Mouse (Mus musculus) hindbrain, embryonic 10.5 days (tissue): ENCODE data around the gene Olfr659. TPM values are rescaled to one million over a fixed set of nuclear protein-coding genes. Genes with fewer than 3 reads are reported as not detected.

ENCODE experiments used
- DNase-seq: peaks from one replicate; pipeline ENCODE4 v3.0.0-alpha.2; 2017; ENCODE audit warnings: low spot score
- H3K27ac ChIP-seq: fragments of 300-500 bp; sonication (generic); 2 replicates; pipeline ENCODE4 v1.5.1; 2016; ENCODE audit warnings: mild to moderate bottlenecking, moderate library complexity
- H3K27me3 ChIP-seq: fragments of 300-500 bp; sonication (generic); 2 replicates; pipeline ENCODE4 v1.6.1; 2016; ENCODE audit warnings: mild to moderate bottlenecking; ENCODE audit not compliant: poor library complexity, insufficient read depth, severe bottlenecking
- H3K36me3 ChIP-seq: fragments of 300-500 bp; sonication (generic); 2 replicates; pipeline ENCODE4 v1.6.1; 2016; ENCODE audit warnings: mild to moderate bottlenecking, moderate library complexity
- H3K4me1 ChIP-seq: fragments of 300-500 bp; sonication (generic); replicated peaks from 2 replicates; pipeline ENCODE4 v1.6.1; 2016; ENCODE audit warnings: mild to moderate bottlenecking
- H3K4me3 ChIP-seq: fragments of 300-500 bp; sonication (generic); 2 replicates; pipeline ENCODE4 v1.5.1; 2016; ENCODE audit warnings: mild to moderate bottlenecking, moderate library complexity
- H3K9me3 ChIP-seq: fragments of 300-500 bp; sonication (generic); 2 replicates; pipeline ENCODE4 v1.6.1; 2016; ENCODE audit warnings: mild to moderate bottlenecking, moderate library complexity
- WGBS: fragments of 180-500 bp; shearing (Covaris S2); methylation state at CpG from one replicate; pipeline ENCODE4 v1.1.7; 2016; 5-methylcytosine and 5-hydroxymethylcytosine counted together
- polyA plus RNA-seq: library from polyadenylated mRNA; unstranded; fragments of >200 nt; fragmentation: Nextera tagmentation; extraction: Ambion mirVana; gene quantifications from 2 replicates; pipeline ENCODE4 v1.2.1, GENCODE M21; 2016

Olfr659 gene
- polyA plus RNA-seq = not detected in 2 replicates

GRCm38 (mm10) chr7:104666453-104666852 lies at the start of gene Olfr659:
Olfr659 (plus strand) TSS chr7:104666753.
- 91% methylated on average over 3 of the region's 3 CpGs for WGBS
- Histone ChIP-seq H3K9me3 (no peaks in the 10 kb centered on the region), H3K27me3 (no peaks in the 10 kb centered on the region), H3K27ac (no peak within 1 kb of the TSS), H3K4me3 (no peak within 1 kb of the TSS), H3K4me1 (no peaks in the 10 kb centered on the region), H3K36me3 (no peaks in the 10 kb centered on the region)
- no peak for DNase-seq

DNA sequence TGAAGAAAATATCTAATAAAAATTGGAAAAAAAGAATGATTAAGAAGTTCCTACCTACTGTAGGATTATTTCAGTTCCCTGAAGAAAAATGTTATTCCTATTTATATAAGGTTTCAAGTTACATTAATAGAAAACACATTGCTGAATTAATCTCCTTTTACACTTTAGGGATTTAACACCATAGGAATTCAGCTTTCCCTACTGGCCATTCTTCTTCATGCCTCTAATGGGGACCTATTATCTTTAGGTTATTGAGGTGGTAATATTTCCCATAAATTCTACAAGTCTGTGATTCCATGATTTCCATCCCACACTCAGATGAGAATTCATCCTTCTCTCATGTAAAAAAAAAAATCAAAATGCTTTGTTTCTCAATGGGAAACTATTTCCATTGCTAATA lies 42.1 kb upstream of the Olfr659 start, which contains the start of gene Olfr657:
Gene Olfr657 (plus strand): TSS at position 301 of the 400 bp plus-strand sequence.
- no peaks in the 10 kb centered on the region for H3K36me3 ChIP-seq
- H3K27ac ChIP-seq = no peak within 1 kb of the TSS
- no peaks in the 10 kb centered on the region for H3K27me3 ChIP-seq
- H3K9me3 ChIP-seq = no peaks in the 10 kb centered on the region
- DNase-seq = no peak
- H3K4me1 ChIP-seq = no peaks in the 10 kb centered on the region
- no peak within 1 kb of the TSS for H3K4me3 ChIP-seq

- peak; percentile 66 for DNase-seq
- H3K36me3 ChIP-seq = no peaks in the 10 kb centered on the region
- H3K9me3 ChIP-seq = no peaks in the 10 kb centered on the region
- 21% methylated on average over 22 of the region's 22 CpGs for whole genome bisulfite sequencing
- H3K4me1 ChIP-seq = no peaks in the 10 kb centered on the region; the same call in 1 of the 2 replicates
- peak within 1 kb of the TSS; percentile 35; the same call in 1 of the 2 replicates for H3K27ac ChIP-seq
- H3K4me3 ChIP-seq = peak within 1 kb of the TSS; percentile 47
- H3K27me3 ChIP-seq = no peaks in the 10 kb centered on the region
Observed at GRCm38 (mm10) chr7:104646841-104647482, 19.6 kb upstream of the Olfr659 start, which contains the start of gene Olfr658. Olfr658 (minus strand) TSS chr7:104647305.

DNA sequence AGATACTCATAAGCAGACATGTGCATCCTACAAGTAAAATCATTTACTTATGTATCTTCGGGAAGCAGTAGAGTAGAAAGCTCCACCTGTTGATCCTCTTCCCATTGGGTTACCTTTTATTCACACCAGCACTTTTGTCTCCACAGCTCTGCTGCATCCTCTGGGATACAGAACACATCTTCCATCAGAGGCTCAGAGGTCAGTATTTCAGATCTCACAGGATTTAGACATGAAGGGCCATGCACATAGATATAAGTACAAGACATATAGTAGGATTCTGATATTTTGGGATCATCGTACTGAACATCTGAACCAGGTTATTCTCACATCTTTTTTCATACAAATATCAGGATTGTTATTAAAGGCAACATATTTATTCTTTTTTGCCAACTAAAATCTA lies 19.6 kb downstream of the Olfr659 start, which contains the start of gene Olfr661:
Gene Olfr661 (plus strand): TSS at position 301 of the 400 bp plus-strand sequence.
- DNase-seq = no peak
- no peak within 1 kb of the TSS for H3K4me3 ChIP-seq
- H3K27me3 ChIP-seq = no peaks in the 10 kb centered on the region
- no peaks in the 10 kb centered on the region for H3K36me3 ChIP-seq
- H3K4me1 ChIP-seq = no peaks in the 10 kb centered on the region
- 86% methylated on average over 2 of the region's 2 CpGs for WGBS
- H3K27ac ChIP-seq = no peak within 1 kb of the TSS
- no peaks in the 10 kb centered on the region for H3K9me3 ChIP-seq

Other genes starting within 250 kb of the Olfr659 start
- gene Trim30a, start 201.6 kb upstream of the Olfr659 start, polyA plus RNA-seq = 0.26 and 0.56 TPM in 2 replicates
- gene Trim30d, start 158.9 kb upstream of the Olfr659 start, polyA plus RNA-seq = 0.38 TPM in 1 of 2 replicates, not detected in the other
- not detected in 2 replicates for gene Olfr651, start 116.6 kb upstream of the Olfr659 start, polyA plus RNA-seq
- not detected in 2 replicates for gene Olfr652, start 105.9 kb upstream of the Olfr659 start, polyA plus RNA-seq
- gene Olfr653, start 89.4 kb upstream of the Olfr659 start, polyA plus RNA-seq = not detected in 2 replicates
- gene Olfr654, start 79.7 kb upstream of the Olfr659 start, polyA plus RNA-seq = not detected in 2 replicates
- not detected in 2 replicates for gene Olfr655, start 65.0 kb upstream of the Olfr659 start, polyA plus RNA-seq
- gene Olfr656, start 52.8 kb upstream of the Olfr659 start, polyA plus RNA-seq = not detected in 2 replicates
- not detected in 2 replicates for gene Olfr657, start 42.0 kb upstream of the Olfr659 start, polyA plus RNA-seq
- 0.08 TPM in 1 of 2 replicates, not detected in the other for gene Olfr658, start 19.4 kb upstream of the Olfr659 start, polyA plus RNA-seq
- not detected in 2 replicates for gene Olfr661, start 19.7 kb downstream of the Olfr659 start, polyA plus RNA-seq
- gene Usp17le, start 110.7 kb downstream of the Olfr659 start, polyA plus RNA-seq = not detected in 2 replicates
- gene Usp17lb, start 175.8 kb downstream of the Olfr659 start, polyA plus RNA-seq = not detected in 2 replicates
- gene Usp17la, start 190.3 kb downstream of the Olfr659 start, polyA plus RNA-seq = not detected in 2 replicates
- gene Olfr665, start 211.3 kb downstream of the Olfr659 start, polyA plus RNA-seq = not detected in 2 replicates
- gene Olfr666, start 229.2 kb downstream of the Olfr659 start, polyA plus RNA-seq = not detected in 2 replicates